Mouse (Mus musculus) cortical plate, adult 2 months (tissue): ENCODE data around the gene Rgr.

Experiments
- CTCF ChIP-seq: fragments of 200-500 bp; IDR thresholded peaks from 2 replicates; pipeline ENCODE4 v1.5.1; 2011; ENCODE audit warnings: mild to moderate bottlenecking, control low read depth, low read length; ENCODE audit not compliant: insufficient read depth; ENCODE audit errors: extremely low read depth
- POLR2A ChIP-seq: fragments of 200-500 bp; IDR thresholded peaks from 2 replicates; pipeline ENCODE4 v1.6.1; 2011; ENCODE audit warnings: mild to moderate bottlenecking, low read length, control low read depth; ENCODE audit not compliant: insufficient read depth; ENCODE audit errors: extremely low read depth

DNA sequence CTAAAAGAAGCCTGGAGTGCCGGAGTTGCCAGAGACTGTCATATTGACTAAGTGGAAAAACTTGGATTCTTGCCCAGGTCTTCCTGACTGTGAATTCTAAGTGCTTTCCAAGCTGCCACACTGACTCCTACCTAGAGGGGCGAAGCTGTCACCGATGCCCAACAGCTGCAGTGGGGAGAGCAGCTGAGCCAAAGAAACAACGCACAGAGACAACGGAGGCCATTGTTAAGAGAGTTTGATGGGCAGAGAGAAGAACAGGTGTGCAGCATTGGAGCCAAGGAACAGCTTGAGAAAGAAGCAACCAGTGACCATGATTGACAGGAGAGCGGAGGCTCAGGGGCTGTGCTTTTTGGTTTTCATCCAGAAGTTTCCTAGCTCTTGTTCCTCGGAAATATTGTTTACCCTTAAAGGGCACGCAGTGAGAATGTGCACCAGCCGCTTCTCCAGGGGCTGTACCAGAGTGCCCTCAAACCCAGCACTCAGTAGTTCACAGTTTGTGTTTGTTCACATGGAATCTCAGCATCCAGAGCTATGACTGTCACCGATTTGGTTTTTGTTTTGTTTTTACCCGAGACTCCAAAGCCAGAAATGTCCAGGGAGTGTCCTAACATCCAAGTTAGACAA is 16.2 kb downstream of the Rgr start:
- TF ChIP-seq POLR2A, result no peak
- TF ChIP-seq CTCF, result no peak
